Mouse (Mus musculus): ENCODE measurements around the gene Pde4a. TPM values are rescaled to one million over a fixed set of nuclear protein-coding genes. Genes with fewer than 3 reads are reported as not detected.

Gene Pde4a
- polyA plus RNA-seq, 1 experiment from 2014 or later: 17.3 TPM

DNA sequence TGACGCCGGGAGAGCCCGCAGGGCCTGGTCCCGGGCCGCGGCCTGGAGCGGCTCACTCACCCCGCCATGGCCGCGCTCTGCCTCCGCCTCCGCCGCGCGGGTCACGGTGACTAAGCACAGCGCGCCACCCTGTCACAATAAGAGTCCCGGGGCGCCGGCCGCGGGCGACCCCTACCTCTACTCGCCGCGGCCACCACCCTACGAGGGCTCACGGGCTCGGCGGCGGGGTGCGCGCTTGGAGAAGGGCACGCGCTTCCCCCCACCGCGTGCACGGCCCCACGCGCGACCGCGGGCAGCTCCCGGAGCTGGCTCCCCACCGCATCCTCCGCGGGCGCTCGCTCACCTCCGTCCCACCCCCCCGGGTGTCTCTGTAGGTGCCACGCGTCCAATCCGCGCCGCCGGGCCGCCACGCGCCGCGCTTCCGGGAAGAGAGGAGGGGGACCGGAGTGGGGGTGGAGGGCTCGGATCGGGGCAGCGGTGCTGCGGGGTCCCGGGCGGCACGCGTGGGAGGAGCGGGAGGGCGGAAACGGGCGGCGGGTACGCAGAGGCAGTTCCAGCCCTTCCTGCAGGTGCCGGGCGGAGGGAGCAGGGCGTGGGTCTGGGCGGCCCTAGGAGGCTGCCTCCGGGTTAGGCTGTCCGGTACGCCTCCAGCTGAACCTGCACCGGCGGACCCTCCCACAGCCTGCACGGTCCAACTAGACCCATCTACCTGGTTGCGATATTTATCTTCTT, 73.4 kb downstream of the Pde4a start, which contains the start of gene Keap1:
TSS of gene Keap1 (minus strand) at position 629 of the 732 bp plus-strand sequence.
- H3K36me3 ChIP-seq (ENCODE audit: control insufficient read depth, insufficient read depth, low read length): peaks cover 12% of the 10 kb centered on the region
- ATAC-seq: peak; percentile 87
- H3K4me3 ChIP-seq (ENCODE audit: low read depth, low read length): peak within 1 kb of the TSS; percentile 89
- peaks cover 13% of the 10 kb centered on the region for H3K4me1 ChIP-seq (ENCODE audit: control insufficient read depth, insufficient read depth, low read length)
- peak; percentile 80 for DNase-seq (ENCODE audit: low spot score)
- peak within 1 kb of the TSS; percentile 85 for H3K4me2 ChIP-seq (ENCODE audit: low read length)
- peak within 1 kb of the TSS; percentile 81 for H3K27ac ChIP-seq (ENCODE audit: low read depth, low read length)
- no peaks in the 10 kb centered on the region for H3K9me3 ChIP-seq (replicated peaks; ENCODE audit: control insufficient read depth, low read length)
- peak within 1 kb of the TSS; percentile 98 for H3K9ac ChIP-seq (ENCODE audit: low read length)
- H3K27me3 ChIP-seq (replicated peaks; ENCODE audit: control insufficient read depth, insufficient read depth, low read length): peaks cover 18% of the 10 kb centered on the region
- under 1% methylated on average over 83 of the region's 90 CpGs for WGBS

DNA sequence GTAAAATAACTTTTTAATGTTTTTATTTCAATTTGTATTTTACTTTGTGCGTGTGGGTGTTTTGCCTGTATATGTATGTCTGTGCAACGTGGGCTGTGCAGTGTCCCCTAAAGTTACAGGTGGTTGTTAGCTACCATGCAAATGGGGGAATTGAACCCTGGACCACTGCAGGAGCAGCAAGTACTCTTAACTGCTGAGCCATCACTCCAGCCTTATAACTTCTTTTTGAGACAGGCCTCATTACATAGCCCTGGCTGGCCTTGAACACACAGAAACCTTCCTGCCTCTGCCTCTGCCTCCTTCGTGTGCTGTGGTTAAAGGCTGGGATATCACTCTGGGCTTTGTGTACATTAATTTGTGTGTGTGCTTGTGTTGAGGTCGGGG, 73.9 kb downstream of the Pde4a start:
- Histone ChIP-seq H3K27ac (ENCODE audit: low read depth, low read length) (0 out of 2 replicates have a peak overlapping the region, but pooled peaks have one; percentile 81), H3K4me2 (ENCODE audit: low read length) (peak overlapping the region; percentile 85), H3K9ac (ENCODE audit: low read length) (peak overlapping the region; percentile 98), H3K36me3 (ENCODE audit: control insufficient read depth, insufficient read depth, low read length) (peaks cover 8% of the 10 kb centered on the region), H3K4me1 (ENCODE audit: control insufficient read depth, insufficient read depth, low read length) (peaks cover 13% of the 10 kb centered on the region), H3K4me3 (ENCODE audit: low read depth, low read length) (peak overlapping the region; percentile 89), H3K27me3 (replicated peaks; ENCODE audit: control insufficient read depth, insufficient read depth, low read length) (peaks cover 24% of the 10 kb centered on the region), H3K9me3 (replicated peaks; ENCODE audit: control insufficient read depth, low read length) (no peaks in the 10 kb centered on the region)
- 34% methylated on average over 4 of the region's 4 CpGs for WGBS
- no peak for ATAC-seq
- no peak for DNase-seq (ENCODE audit: low spot score)

DNA sequence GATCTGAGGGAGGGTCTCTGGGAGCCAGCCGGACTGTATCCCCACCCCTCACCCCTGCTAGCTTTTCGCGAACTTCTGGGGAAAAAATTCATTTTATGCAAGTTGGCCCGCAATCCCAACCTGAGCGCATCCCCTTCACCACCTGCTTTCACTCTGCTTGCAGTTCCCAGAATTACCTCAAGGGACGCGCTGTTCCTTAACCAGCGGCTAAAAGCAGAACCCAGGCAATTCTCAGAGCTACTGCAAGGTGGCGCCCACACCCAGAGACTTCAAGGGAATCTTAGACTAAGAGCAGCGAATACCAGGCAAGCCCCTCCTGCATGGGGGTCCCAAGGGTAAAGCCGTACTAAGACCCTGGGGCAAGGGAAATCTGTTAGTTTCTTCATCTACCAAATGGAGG, 75.8 kb downstream of the Pde4a start:
- peaks cover 13% of the 10 kb centered on the region for H3K4me1 ChIP-seq (ENCODE audit: control insufficient read depth, insufficient read depth, low read length)
- no peak overlapping the region for H3K4me3 ChIP-seq (ENCODE audit: low read depth, low read length)
- H3K27me3 ChIP-seq (replicated peaks; ENCODE audit: control insufficient read depth, insufficient read depth, low read length): peaks cover 43% of the 10 kb centered on the region
- H3K4me2 ChIP-seq (ENCODE audit: low read length): no peak overlapping the region
- H3K36me3 ChIP-seq (ENCODE audit: control insufficient read depth, insufficient read depth, low read length): no peaks in the 10 kb centered on the region
- ATAC-seq (0 out of 2 replicates have a peak, but pooled peaks have one; percentile 1), DNase-seq (ENCODE audit: low spot score) (peak; percentile 95)
- no peak overlapping the region for H3K27ac ChIP-seq (ENCODE audit: low read depth, low read length)
- 3% methylated on average over 11 of the region's 11 CpGs for WGBS
- H3K9me3 ChIP-seq (replicated peaks; ENCODE audit: control insufficient read depth, low read length): no peaks in the 10 kb centered on the region
- H3K9ac ChIP-seq (ENCODE audit: low read length): no peak overlapping the region

DNA sequence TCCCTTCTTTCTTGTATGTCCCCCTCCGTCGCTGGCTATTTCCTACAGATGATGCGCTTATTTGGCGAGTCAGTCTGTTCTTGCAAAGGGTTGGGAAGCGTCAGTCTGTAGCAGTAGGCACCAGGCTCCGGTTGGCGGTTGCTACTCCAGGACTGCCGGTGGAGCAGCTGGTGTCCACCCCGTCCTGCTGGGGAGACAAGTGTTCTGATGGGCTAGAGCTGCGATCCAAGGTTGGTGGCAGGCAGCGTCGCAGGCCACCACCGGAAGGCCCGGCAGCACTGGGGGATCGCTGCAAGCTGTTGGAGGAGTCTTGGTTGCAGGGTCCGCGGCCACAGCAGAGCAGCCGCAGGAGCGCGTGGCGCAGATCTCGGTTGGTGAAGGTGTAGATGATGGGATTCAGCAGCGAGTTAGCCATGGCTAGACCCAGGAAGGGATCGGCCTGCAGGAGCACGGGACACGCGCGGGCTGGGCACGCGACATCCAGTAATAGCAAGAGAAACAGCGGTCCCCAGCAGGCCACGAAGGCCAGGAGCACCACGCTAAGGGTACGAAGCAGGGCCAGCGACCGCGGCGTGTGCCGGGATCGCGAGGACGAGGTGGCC, 78.4 kb downstream of the Pde4a start:
- Histone ChIP-seq H3K36me3 (ENCODE audit: control insufficient read depth, insufficient read depth, low read length) (no peaks in the 10 kb centered on the region), H3K27ac (ENCODE audit: low read depth, low read length) (no peak overlapping the region), H3K4me2 (ENCODE audit: low read length) (peak overlapping the region; percentile 66), H3K27me3 (replicated peaks; ENCODE audit: control insufficient read depth, insufficient read depth, low read length) (peaks cover 58% of the 10 kb centered on the region), H3K9me3 (replicated peaks; ENCODE audit: control insufficient read depth, low read length) (no peaks in the 10 kb centered on the region), H3K4me3 (ENCODE audit: low read depth, low read length) (peak overlapping the region; percentile 38), H3K9ac (ENCODE audit: low read length) (peak overlapping the region; percentile 54), H3K4me1 (ENCODE audit: control insufficient read depth, insufficient read depth, low read length) (peaks cover 4% of the 10 kb centered on the region; the same call in 1 of the 2 replicates)
- 4% methylated on average over 42 of the region's 42 CpGs for WGBS
- DNase-seq (ENCODE audit: low spot score): no peak
- ATAC-seq: no peak

DNA sequence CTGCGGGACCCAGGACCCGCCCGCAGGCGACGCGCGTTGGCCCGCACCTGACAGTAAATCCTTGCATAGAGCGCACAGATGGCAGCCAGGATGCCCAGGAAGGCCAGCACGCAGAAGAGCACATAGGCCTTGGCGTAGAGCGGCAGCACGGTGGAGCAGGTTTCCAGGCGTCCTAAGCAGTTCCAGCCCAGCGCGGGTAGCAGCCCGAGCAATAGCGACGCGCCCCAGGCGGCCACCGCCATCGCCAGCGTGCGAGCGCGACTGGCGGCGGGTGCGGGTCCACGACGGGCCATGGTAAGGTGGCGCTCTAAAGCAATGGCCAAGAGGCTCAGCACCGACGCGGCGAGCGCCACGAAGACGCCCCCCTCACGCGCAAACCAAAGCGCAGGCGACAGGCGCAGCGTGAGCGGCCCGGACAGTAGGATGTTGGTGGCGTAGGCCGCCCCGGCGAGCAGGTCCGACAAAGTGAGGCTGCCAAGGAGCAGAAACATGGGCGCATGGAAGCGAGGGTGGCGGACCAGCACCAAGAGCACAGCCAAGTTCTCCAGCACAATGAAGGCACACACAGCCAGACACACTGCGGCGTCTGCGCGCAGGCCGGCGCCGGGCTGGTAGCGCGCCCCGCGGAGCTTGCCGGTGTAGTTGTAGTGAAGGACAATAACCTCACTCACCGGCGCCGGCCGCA, 79.1 kb downstream of the Pde4a start:
- DNase-seq (ENCODE audit: low spot score) (peak; percentile 44), ATAC-seq (peak; percentile 49)
- Histone ChIP-seq H3K27me3 (replicated peaks; ENCODE audit: control insufficient read depth, insufficient read depth, low read length) (peaks cover 64% of the 10 kb centered on the region), H3K36me3 (ENCODE audit: control insufficient read depth, insufficient read depth, low read length) (no peaks in the 10 kb centered on the region), H3K9ac (ENCODE audit: low read length) (peak overlapping the region; percentile 54), H3K4me1 (ENCODE audit: control insufficient read depth, insufficient read depth, low read length) (peaks cover 1% of the 10 kb centered on the region; the same call in 1 of the 2 replicates), H3K9me3 (replicated peaks; ENCODE audit: control insufficient read depth, low read length) (no peaks in the 10 kb centered on the region), H3K4me2 (ENCODE audit: low read length) (peak overlapping the region; percentile 66), H3K4me3 (ENCODE audit: low read depth, low read length) (peak overlapping the region; percentile 38), H3K27ac (ENCODE audit: low read depth, low read length) (no peak overlapping the region)
- WGBS: under 1% methylated on average over 68 of the region's 72 CpGs

DNA sequence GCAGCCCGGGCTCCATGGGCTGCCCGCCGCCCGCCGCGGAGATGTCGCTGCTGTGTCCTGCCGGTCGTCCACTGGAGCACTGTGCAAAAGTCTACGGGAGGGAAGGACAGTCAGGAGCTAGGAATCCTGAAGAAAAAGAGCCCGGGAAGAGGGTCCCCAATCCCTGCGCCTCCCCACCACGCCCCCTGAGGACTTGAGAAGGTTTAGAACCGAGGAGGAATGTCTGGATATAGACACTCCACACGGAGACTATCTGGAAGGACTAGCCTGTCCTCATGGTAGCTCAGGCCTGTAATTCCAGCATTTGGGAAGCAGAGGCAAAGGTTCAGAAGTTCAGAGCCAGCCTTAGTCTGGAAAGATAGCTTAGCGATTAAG, 79.6 kb downstream of the Pde4a start:
- Histone ChIP-seq H3K9ac (ENCODE audit: low read length) (peak overlapping the region; percentile 54), H3K4me3 (ENCODE audit: low read depth, low read length) (peak overlapping the region; percentile 38), H3K9me3 (replicated peaks; ENCODE audit: control insufficient read depth, low read length) (no peaks in the 10 kb centered on the region), H3K36me3 (ENCODE audit: control insufficient read depth, insufficient read depth, low read length) (no peaks in the 10 kb centered on the region), H3K4me2 (ENCODE audit: low read length) (peak overlapping the region; percentile 66), H3K27me3 (replicated peaks; ENCODE audit: control insufficient read depth, insufficient read depth, low read length) (peaks cover 69% of the 10 kb centered on the region), H3K27ac (ENCODE audit: low read depth, low read length) (no peak overlapping the region), H3K4me1 (ENCODE audit: control insufficient read depth, insufficient read depth, low read length) (no peaks in the 10 kb centered on the region)
- no peak for DNase-seq (ENCODE audit: low spot score)
- WGBS: 1% methylated on average over 16 of the region's 16 CpGs
- ATAC-seq: no peak

DNA sequence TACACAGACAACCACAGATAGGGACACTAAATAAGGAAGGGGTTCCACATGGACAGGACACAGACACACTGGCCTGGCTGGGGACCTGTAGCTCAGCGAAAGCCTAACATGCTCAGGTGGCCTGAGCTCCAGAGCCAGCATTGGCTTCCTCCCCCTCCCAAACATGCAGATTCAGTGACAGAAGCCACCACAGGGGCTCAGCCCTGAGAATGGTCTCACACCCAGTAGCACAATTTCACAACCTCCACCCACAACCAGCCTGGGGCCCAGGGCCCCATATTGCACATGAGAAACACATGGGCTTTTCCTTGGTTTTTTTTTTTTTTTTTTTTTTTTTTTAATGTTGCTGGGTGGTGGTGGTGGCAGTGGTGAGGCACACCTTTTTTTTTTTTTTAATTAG, 80.8 kb downstream of the Pde4a start:
- no peak for DNase-seq (ENCODE audit: low spot score)
- Histone ChIP-seq H3K4me3 (ENCODE audit: low read depth, low read length) (no peak overlapping the region), H3K4me2 (ENCODE audit: low read length) (no peak overlapping the region), H3K27ac (ENCODE audit: low read depth, low read length) (no peak overlapping the region), H3K4me1 (ENCODE audit: control insufficient read depth, insufficient read depth, low read length) (no peaks in the 10 kb centered on the region), H3K9me3 (replicated peaks; ENCODE audit: control insufficient read depth, low read length) (no peaks in the 10 kb centered on the region), H3K9ac (ENCODE audit: low read length) (no peak overlapping the region), H3K27me3 (replicated peaks; ENCODE audit: control insufficient read depth, insufficient read depth, low read length) (peaks cover 77% of the 10 kb centered on the region), H3K36me3 (ENCODE audit: control insufficient read depth, insufficient read depth, low read length) (no peaks in the 10 kb centered on the region)
- no peak for ATAC-seq
- WGBS: 84% methylated on average over 1 of the region's 1 CpGs

DNA sequence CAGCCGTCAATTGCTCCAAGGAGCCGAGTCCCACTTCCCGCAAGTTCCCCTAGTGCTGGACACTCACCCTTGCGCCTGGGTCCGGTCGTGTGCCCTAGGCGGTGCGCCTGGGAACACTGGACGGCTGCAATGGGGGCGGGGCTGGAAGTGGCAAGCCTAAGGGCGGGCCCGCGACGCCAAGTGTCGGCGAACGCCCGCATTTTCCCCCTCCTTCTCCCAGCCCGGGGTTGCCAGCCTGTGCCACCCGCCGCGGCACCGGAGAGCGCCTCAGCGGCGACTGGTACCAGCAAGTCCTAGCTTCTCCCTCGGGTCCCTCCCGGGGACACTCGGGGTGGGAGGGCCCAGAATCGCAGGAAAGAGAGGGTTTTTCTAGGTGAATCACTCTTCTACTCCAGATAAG, 82.8 kb downstream of the Pde4a start, which contains the start of gene S1pr5:
TSS of gene S1pr5 (minus strand) at position 118 of the 400 bp plus-strand sequence.
- Histone ChIP-seq H3K36me3 (ENCODE audit: control insufficient read depth, insufficient read depth, low read length) (no peaks in the 10 kb centered on the region), H3K4me2 (ENCODE audit: low read length) (peak within 1 kb of the TSS; percentile 10; the same call in 1 of the 2 replicates), H3K9ac (ENCODE audit: low read length) (no peak within 1 kb of the TSS), H3K27ac (ENCODE audit: low read depth, low read length) (no peak within 1 kb of the TSS), H3K9me3 (replicated peaks; ENCODE audit: control insufficient read depth, low read length) (no peaks in the 10 kb centered on the region), H3K4me1 (ENCODE audit: control insufficient read depth, insufficient read depth, low read length) (no peaks in the 10 kb centered on the region), H3K27me3 (replicated peaks; ENCODE audit: control insufficient read depth, insufficient read depth, low read length) (peaks cover 66% of the 10 kb centered on the region), H3K4me3 (ENCODE audit: low read depth, low read length) (no peak within 1 kb of the TSS)
- 2% methylated on average over 30 of the region's 30 CpGs for WGBS
- DNase-seq (ENCODE audit: low spot score): no peak
- no peak for ATAC-seq
